Mouse (Mus musculus) forebrain, embryonic 11.5 days (tissue): ENCODE data around the gene Slc4a1. TPM values are rescaled to one million over a fixed set of nuclear protein-coding genes. Genes with fewer than 3 reads are reported as not detected.

Experiments used
- ATAC-seq: fragments of 200-750 bp; cut with Nextera tagmentation; replicated peaks from 2 replicates; pipeline ENCODE4 v1.8.0; 2017; ENCODE audit warnings: moderate TSS enrichment; ENCODE audit not compliant: low FRiP score
- DNase-seq: peaks from one replicate; pipeline ENCODE4 v3.0.0-alpha.2; 2017; ENCODE audit warnings: low spot score
- H3K27ac ChIP-seq: fragments of 300-500 bp; sonication (generic); 2 replicates; pipeline ENCODE4 v1.5.1; 2014; ENCODE audit warnings: low read depth, low read length
- H3K27me3 ChIP-seq: fragments of 300-500 bp; sonication (generic); 2 replicates; pipeline ENCODE4 v1.6.1; 2014; ENCODE audit warnings: mild to moderate bottlenecking, low read length, mixed read lengths; ENCODE audit not compliant: control insufficient read depth, insufficient read depth
- H3K36me3 ChIP-seq: fragments of 300-500 bp; sonication (generic); 2 replicates; pipeline ENCODE4 v1.6.1; 2014; ENCODE audit warnings: mild to moderate bottlenecking, low read length, moderate library complexity, mixed read lengths; ENCODE audit not compliant: control insufficient read depth, insufficient read depth
- H3K4me1 ChIP-seq: fragments of 300-500 bp; sonication (generic); replicated peaks from 2 replicates; pipeline ENCODE4 v1.6.1; 2014; ENCODE audit warnings: low read length, mixed read lengths; ENCODE audit not compliant: control insufficient read depth, insufficient read depth
- H3K4me2 ChIP-seq: fragments of 300-500 bp; sonication (generic); 2 replicates; pipeline ENCODE4 v1.6.1; 2014; ENCODE audit warnings: low read depth, mild to moderate bottlenecking, low read length, moderate library complexity, mixed read lengths; ENCODE audit not compliant: severe bottlenecking
- H3K4me3 ChIP-seq: fragments of 300-500 bp; sonication (generic); 2 replicates; pipeline ENCODE4 v1.5.1; 2014; ENCODE audit warnings: low read depth, low read length
- H3K9ac ChIP-seq: fragments of 300-500 bp; sonication (generic); 2 replicates; pipeline ENCODE4 v1.6.1; 2014; ENCODE audit warnings: low read length
- H3K9me3 ChIP-seq: fragments of 300-500 bp; sonication (generic); 2 replicates; pipeline ENCODE4 v1.6.1; 2016; ENCODE audit warnings: low read length, mixed read lengths; ENCODE audit not compliant: control insufficient read depth
- WGBS: fragments of 180-500 bp; shearing (Covaris S2); extraction: QIAGEN DNeasy Blood & Tissue Kit; methylation state at CpG from one replicate; pipeline ENCODE4 v1.1.7; 2014; 5-methylcytosine and 5-hydroxymethylcytosine counted together
- polyA plus RNA-seq: library from polyadenylated mRNA; unstranded; fragments of >200 nt; fragmentation: Nextera tagmentation; extraction: Ambion mirVana; gene quantifications from 2 replicates; pipeline ENCODE4 v1.2.1, GENCODE M21; 2014

Slc4a1 gene
- polyA plus RNA-seq, 1 experiment from 2014 or later = 33.8 TPM

DNA sequence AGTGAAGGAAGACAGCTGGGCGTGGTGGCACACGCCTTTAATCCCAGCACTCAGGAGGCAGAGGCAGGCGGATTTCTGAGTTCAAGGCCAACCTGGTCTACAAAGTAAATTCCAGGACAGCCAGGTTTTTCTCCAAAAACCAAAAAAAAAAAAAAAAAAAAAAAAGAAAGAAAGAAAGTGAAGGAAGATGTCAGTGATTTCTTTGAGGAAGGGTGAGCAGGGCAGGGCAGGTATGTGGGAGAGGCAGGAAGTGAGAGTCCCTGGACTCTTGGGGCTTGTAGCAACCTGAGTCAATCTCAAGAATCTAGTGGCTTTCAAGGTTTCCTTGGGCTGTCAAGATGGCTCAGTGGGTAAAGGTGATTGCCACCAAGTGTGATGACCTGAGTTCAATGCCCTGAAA, 21.5 kb downstream of the Slc4a1 start:
- WGBS = 85% methylated on average over 3 of the region's 3 CpGs
- H3K4me3 ChIP-seq = no peak overlapping the region
- H3K4me1 ChIP-seq = no peaks in the 10 kb centered on the region
- H3K9me3 ChIP-seq = no peaks in the 10 kb centered on the region
- H3K27ac ChIP-seq = no peak overlapping the region
- DNase-seq = no peak
- no peak overlapping the region for H3K4me2 ChIP-seq
- no peaks in the 10 kb centered on the region for H3K36me3 ChIP-seq
- ATAC-seq = no peak
- H3K27me3 ChIP-seq = no peaks in the 10 kb centered on the region
- H3K9ac ChIP-seq = no peak overlapping the region

DNA sequence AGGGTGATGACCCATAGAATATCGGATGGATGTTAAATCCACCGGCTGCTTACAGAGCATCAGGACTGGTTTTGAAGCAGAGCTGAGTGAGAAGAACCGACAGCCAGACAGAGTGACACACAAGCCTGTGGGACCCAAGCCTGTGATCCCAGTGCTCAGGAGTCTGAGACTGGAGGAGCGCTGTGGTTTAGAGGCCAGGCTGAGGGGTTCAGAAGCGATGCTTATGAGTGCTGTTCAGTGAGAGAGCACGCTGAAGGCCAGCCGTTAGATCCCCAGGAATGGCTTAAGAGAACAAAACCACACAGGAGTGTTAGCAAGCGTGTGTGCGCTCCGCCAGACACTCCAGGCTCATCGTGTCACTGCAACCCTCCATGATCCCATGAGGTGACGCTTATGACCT, 23.3 kb downstream of the Slc4a1 start:
- Histone ChIP-seq H3K4me3 (no peak overlapping the region), H3K27ac (no peak overlapping the region), H3K4me2 (no peak overlapping the region), H3K27me3 (no peaks in the 10 kb centered on the region), H3K36me3 (no peaks in the 10 kb centered on the region), H3K9ac (no peak overlapping the region), H3K4me1 (no peaks in the 10 kb centered on the region), H3K9me3 (no peaks in the 10 kb centered on the region)
- 58% methylated on average over 12 of the region's 12 CpGs for WGBS
- ATAC-seq (no peak), DNase-seq (no peak)

DNA sequence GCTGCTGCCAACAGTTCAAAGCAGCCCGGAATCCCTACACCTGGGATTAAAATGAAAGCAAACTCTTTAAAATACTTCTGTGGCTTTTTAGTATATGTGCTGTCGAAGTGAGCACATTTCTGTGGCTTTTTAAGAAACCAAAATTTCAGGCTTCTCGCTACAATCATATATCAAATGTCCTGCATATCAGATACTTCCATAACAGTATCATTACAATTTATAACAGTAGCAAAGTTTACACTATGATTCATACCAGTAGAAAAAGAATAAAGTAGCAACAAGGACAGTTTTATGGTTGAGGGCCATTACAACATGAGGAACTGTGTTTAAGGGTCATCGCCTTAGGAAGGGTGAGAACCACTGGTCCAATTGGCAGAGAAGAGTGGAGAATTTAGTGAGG, 24.9 kb downstream of the Slc4a1 start:
- H3K27ac ChIP-seq = no peak overlapping the region
- H3K9ac ChIP-seq = no peak overlapping the region
- ATAC-seq (no peak), DNase-seq (no peak)
- WGBS = 88% methylated on average over 4 of the region's 4 CpGs
- no peaks in the 10 kb centered on the region for H3K9me3 ChIP-seq
- no peak overlapping the region for H3K4me2 ChIP-seq
- no peak overlapping the region for H3K4me3 ChIP-seq
- H3K27me3 ChIP-seq = no peaks in the 10 kb centered on the region
- H3K36me3 ChIP-seq = no peaks in the 10 kb centered on the region
- no peaks in the 10 kb centered on the region for H3K4me1 ChIP-seq

DNA sequence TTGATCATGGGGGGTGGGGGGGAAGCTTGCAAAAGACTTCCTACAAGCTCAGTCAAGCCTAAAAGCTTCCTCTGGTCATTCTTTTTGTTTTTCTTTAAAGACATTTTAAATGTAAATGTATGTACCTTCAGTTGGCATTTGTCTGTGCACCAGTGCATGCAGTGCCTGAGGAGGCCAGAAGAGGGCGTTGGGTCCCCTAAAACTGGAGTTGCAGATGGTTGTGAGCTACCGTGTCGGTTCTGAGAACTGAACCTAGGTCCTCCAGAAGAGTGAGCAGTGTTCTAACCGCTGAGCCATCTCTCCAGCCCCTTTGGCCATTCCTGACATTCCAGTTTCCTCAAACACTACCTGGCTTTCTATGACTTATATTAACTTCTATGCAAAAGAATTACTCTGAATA, 26.4 kb downstream of the Slc4a1 start:
- ATAC-seq (no peak), DNase-seq (no peak)
- 55% methylated on average over 4 of the region's 4 CpGs for WGBS
- no peak overlapping the region for H3K4me2 ChIP-seq
- H3K27ac ChIP-seq = no peak overlapping the region
- H3K4me3 ChIP-seq = no peak overlapping the region
- H3K36me3 ChIP-seq = no peaks in the 10 kb centered on the region
- H3K27me3 ChIP-seq = no peaks in the 10 kb centered on the region
- no peak overlapping the region for H3K9ac ChIP-seq
- H3K4me1 ChIP-seq = no peaks in the 10 kb centered on the region
- no peaks in the 10 kb centered on the region for H3K9me3 ChIP-seq

DNA sequence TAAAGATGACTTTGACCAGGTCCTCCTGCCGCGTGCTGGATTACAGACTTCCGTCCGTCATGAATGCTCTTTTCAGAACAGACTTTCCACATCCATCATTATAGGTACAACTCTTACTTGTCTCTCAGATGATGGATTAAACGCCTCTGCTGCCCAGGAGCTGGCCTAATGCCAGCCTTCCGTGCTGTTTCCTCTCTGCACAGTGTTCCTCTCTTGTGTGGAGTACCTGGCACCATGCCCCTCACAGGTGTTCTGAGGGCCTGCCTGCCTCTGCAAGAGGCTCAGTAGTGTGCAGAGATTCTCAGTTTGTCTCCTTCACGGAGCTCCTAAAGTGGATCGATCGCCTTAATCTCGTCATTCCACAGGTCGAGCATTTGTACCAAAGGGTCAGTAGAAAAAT, 26.8 kb downstream of the Slc4a1 start:
- DNase-seq (no peak), ATAC-seq (no peak)
- Histone ChIP-seq H3K4me3 (no peak overlapping the region), H3K4me1 (no peaks in the 10 kb centered on the region), H3K36me3 (no peaks in the 10 kb centered on the region), H3K4me2 (no peak overlapping the region), H3K9me3 (no peaks in the 10 kb centered on the region), H3K27me3 (no peaks in the 10 kb centered on the region), H3K27ac (no peak overlapping the region), H3K9ac (no peak overlapping the region)
- WGBS = 82% methylated on average over 11 of the region's 11 CpGs

DNA sequence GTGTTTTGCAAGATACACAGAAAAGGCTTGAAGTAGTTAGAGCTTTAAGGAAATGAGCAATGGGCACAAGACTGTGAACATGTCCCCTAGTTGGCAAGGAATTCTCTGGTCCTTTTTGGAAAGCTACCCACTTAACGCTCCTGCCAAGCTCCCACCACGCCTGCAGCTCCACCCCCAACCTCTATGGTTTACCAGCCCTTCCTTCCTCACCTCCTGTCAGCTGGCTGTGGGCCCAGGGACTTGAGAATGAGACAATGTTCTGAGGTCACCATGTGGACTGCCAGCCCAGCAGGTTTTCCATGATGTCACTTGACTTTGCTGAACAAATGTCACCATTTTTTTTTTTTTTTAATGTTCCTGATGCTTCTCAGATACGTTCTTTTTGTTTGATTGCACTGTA, 27.4 kb downstream of the Slc4a1 start:
- H3K4me3 ChIP-seq = no peak overlapping the region
- H3K27me3 ChIP-seq = no peaks in the 10 kb centered on the region
- H3K9ac ChIP-seq = no peak overlapping the region
- ATAC-seq (no peak), DNase-seq (no peak)
- WGBS = 71% methylated on average over 3 of the region's 3 CpGs
- H3K27ac ChIP-seq = no peak overlapping the region
- no peak overlapping the region for H3K4me2 ChIP-seq
- H3K36me3 ChIP-seq = no peaks in the 10 kb centered on the region
- no peaks in the 10 kb centered on the region for H3K4me1 ChIP-seq
- H3K9me3 ChIP-seq = no peaks in the 10 kb centered on the region

DNA sequence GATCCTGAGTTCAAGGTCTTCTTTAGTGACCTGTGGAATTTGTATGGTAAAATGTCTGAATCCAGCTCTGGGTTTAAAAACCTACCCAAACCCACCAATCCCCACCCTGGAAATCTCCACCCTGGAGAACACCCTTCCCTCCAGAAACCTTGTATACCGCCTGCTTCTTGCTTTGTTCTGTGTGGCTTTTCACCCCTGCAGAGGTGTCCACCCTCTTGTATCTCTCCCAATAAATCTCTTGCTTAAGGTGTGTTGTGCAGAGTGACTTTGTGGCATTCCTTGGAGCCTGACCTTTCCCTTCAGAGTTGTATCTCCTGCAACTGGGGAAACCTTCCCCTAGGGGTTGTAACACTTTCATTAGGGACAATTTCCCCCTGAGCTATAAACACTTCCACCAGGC, 28.1 kb downstream of the Slc4a1 start:
- ATAC-seq (no peak), DNase-seq (no peak)
- Histone ChIP-seq H3K4me1 (no peaks in the 10 kb centered on the region), H3K9ac (no peak overlapping the region), H3K9me3 (no peaks in the 10 kb centered on the region), H3K27ac (no peak overlapping the region), H3K4me3 (no peak overlapping the region), H3K27me3 (no peaks in the 10 kb centered on the region), H3K4me2 (no peak overlapping the region), H3K36me3 (no peaks in the 10 kb centered on the region)
- WGBS = 77% methylated on average over 1 of the region's 1 CpGs

DNA sequence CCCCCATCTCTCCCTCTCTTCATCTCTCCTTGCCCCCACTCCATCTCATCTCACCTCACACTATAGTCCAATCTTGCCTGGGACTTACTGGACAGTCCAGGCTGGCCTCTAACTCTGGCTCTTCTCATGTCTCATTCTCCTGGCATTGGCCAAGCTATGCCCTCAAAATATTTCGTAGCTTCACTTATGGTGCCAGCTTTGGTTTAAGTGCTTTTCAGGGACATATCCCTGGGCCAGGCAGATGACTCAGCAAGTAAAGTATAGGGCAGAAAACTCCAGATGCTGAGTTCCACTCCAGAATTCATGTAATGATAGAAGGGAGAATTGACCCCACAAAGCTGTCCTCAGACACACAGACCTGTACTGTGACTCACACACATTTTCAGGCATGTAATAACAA, 29.8 kb downstream of the Slc4a1 start:
- 87% methylated on average over 1 of the region's 1 CpGs for WGBS
- no peaks in the 10 kb centered on the region for H3K36me3 ChIP-seq
- no peaks in the 10 kb centered on the region for H3K9me3 ChIP-seq
- no peaks in the 10 kb centered on the region for H3K4me1 ChIP-seq
- H3K4me2 ChIP-seq = no peak overlapping the region
- no peaks in the 10 kb centered on the region for H3K27me3 ChIP-seq
- H3K9ac ChIP-seq = no peak overlapping the region
- H3K27ac ChIP-seq = no peak overlapping the region
- H3K4me3 ChIP-seq = no peak overlapping the region
- ATAC-seq (no peak), DNase-seq (no peak)

DNA sequence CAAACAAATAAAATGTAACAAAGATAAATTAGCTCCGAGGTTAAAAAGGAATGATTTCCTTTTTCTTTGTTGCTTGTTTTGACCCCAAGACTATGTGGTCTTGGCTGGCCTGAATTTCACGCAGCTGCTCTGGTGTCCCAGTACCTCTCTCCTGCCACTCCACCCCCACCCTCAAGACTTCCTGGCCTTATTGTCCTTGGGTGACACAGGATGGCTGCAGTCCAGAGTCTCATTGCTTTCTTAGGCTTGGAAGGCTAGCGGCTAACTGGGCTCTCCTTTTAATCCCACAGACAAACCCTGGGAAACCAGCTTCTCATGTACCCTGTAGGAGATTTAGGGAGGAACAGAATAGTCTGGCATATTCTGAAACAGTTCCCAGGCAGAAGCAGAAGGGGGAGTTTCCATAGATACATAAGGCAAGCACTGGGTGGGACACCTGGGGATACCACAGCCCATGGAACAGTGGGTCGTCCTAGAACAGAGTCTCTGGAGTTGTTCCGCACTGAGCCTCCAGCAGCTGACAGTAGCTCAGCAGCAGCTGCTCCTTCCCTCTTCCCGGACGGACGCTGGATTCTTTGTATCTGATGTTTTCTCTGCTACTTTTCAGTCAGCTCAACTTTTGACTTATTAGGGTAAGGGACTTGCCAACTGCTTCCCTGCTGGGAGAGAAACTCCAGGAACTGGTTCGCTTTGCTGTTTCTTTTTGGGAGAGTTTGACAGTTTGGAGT, 30.9 kb downstream of the Slc4a1 start:
- no peaks in the 10 kb centered on the region for H3K36me3 ChIP-seq
- no peak for DNase-seq
- 45% methylated on average over 9 of the region's 9 CpGs for WGBS

More for the DNA sequence above, 30.9 kb downstream of the Slc4a1 start:
- Histone ChIP-seq H3K4me1 (no peaks in the 10 kb centered on the region), H3K9ac (no peak overlapping the region), H3K4me3 (no peak overlapping the region), H3K27ac (no peak overlapping the region), H3K9me3 (no peaks in the 10 kb centered on the region), H3K4me2 (no peak overlapping the region), H3K27me3 (no peaks in the 10 kb centered on the region)
- ATAC-seq = no peak
